Mouse (Mus musculus): ENCODE results near the gene Nrd1. TPM values are rescaled to one million over a fixed set of nuclear protein-coding genes. Genes with fewer than 3 reads are reported as not detected.

The Nrd1 gene
- polyA plus RNA-seq (2014; fragmentation: Nextera tagmentation; extraction: Ambion mirVana): 41.3 and 45.0 TPM in 2 replicates

DNA sequence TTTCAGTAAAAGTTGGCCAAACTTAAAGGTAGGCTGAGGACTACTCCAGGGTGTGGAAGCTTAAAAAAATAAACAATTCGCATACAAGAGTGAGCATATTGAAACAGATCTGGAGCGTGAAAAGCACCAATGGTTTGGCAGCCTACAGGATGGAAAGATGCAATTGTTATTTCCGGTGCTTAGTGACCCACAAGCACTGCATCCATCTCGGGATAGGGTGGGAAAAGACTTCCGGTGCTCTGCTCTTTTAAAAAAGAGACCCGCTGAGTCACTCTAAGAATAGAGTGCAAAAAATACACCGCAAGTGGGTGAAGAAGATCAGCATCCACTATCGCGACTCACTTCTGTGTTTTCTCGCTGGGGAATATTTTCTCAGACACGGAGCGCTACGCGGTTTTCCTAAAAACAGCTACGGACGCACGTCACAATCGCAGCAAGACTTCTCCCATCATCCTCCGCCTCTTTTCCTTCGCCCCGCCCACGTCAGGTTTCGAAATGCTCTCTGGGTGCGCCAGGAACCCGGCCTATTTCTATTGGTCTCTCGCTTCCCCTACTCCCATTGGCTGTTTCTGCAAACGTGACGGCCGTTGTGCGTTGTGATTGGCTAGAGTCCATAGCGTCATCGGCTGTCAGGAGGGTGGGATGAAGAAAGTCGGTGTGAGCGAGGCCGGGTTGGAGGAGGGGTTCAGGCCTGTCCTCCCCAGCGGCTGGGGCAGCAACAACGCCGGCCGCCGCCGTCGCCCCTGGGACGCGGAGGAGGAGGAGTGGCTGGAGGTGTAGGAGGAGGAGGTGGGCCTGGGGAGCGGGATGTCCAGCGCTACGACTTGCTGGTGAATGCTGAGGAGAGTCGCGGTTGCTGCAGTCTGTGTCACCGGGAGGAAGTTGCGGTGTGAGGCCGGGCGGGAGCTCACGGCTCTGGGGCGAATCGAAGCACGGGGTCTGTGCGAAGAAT is at the start of gene Nrd1:
Gene Nrd1, plus strand, starts transcription at position 657 of the 952 bp plus-strand sequence.
- H3K4me1 ChIP-seq (replicated peaks; ENCODE audit: control insufficient read depth, insufficient read depth, low read length): peaks cover 12% of the 10 kb centered on the region
- H3K27ac ChIP-seq (ENCODE audit: low read depth, low read length): peak within 1 kb of the TSS; percentile 90
- H3K9me3 ChIP-seq (ENCODE audit: control insufficient read depth, low read length): no peaks in the 10 kb centered on the region
- H3K4me2 ChIP-seq: peak within 1 kb of the TSS; percentile 84
- H3K36me3 ChIP-seq (ENCODE audit: control insufficient read depth, insufficient read depth, low read length): no peaks in the 10 kb centered on the region; the same call in 1 of the 2 replicates
- DNase-seq (ENCODE audit: low spot score): peak; percentile 97
- H3K4me3 ChIP-seq (ENCODE audit: low read depth, low read length): peak within 1 kb of the TSS; percentile 93
- no peaks in the 10 kb centered on the region for H3K27me3 ChIP-seq (replicated peaks; ENCODE audit: control insufficient read depth, insufficient read depth, low read length)
- under 1% methylated on average over 58 of the region's 58 CpGs for WGBS
- ATAC-seq (replicated peaks; ENCODE audit: low FRiP score): peak; percentile 99
- H3K9ac ChIP-seq (ENCODE audit: low read depth, low read length): peak within 1 kb of the TSS; percentile 87

DNA sequence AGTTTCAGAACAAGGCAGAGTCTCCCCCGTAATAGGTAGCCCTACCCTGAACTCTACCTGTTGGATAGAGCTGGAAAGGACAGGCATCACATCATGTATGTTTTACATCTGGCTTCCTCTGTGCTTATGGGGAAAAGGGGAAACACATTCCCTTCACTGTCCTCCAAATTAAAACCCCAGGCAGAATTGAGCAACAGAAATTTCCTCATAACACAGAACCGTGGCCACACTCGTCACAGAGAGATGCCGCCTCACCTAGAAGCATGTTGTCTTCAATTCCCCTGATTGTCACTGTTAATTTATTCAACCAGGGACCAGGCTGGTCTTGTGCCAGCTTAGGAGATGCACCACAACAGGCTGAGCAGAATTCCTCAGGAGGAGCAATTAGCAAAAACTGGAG is 48.8 kb upstream of the Nrd1 start:
- no peak overlapping the region for H3K27ac ChIP-seq (ENCODE audit: low read depth, low read length)
- no peak overlapping the region for H3K9ac ChIP-seq (ENCODE audit: low read depth, low read length)
- H3K4me2 ChIP-seq: no peak overlapping the region
- ATAC-seq (replicated peaks; ENCODE audit: low FRiP score): no peak
- no peaks in the 10 kb centered on the region for H3K36me3 ChIP-seq (ENCODE audit: control insufficient read depth, insufficient read depth, low read length)
- no peaks in the 10 kb centered on the region for H3K9me3 ChIP-seq (ENCODE audit: control insufficient read depth, low read length)
- 77% methylated on average over 4 of the region's 4 CpGs for WGBS
- H3K4me3 ChIP-seq (ENCODE audit: low read depth, low read length): no peak overlapping the region
- DNase-seq (ENCODE audit: low spot score): no peak
- H3K4me1 ChIP-seq (replicated peaks; ENCODE audit: control insufficient read depth, insufficient read depth, low read length): no peaks in the 10 kb centered on the region
- no peaks in the 10 kb centered on the region for H3K27me3 ChIP-seq (replicated peaks; ENCODE audit: control insufficient read depth, insufficient read depth, low read length)

DNA sequence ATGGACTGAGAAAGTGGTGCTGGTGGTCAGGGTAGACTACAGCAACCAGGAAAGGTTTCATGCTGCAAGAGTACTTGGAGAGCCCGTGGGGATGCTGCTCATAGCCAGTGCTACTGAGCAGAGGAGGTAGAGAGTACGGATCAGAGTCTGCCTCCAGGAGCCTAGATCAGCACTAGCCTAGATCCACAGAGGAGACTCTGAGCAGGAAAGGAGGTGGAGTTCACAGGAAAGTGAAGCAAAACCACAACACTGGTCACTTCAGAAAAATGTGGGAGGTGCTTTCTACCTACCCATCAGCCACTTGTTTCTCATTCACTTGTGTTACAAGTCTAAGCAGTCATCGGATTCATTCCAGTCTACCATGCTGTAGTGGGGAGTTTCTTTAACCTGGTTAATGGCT is 40.8 kb upstream of the Nrd1 start:
- DNase-seq (ENCODE audit: low spot score) (no peak), ATAC-seq (replicated peaks; ENCODE audit: low FRiP score) (no peak; the same call in 1 of the 2 replicates)
- Histone ChIP-seq H3K36me3 (ENCODE audit: control insufficient read depth, insufficient read depth, low read length) (no peaks in the 10 kb centered on the region), H3K9ac (ENCODE audit: low read depth, low read length) (no peak overlapping the region), H3K27ac (ENCODE audit: low read depth, low read length) (peak overlapping the region; percentile 60; the same call in 1 of the 2 replicates), H3K4me2 (no peak overlapping the region), H3K27me3 (replicated peaks; ENCODE audit: control insufficient read depth, insufficient read depth, low read length) (no peaks in the 10 kb centered on the region), H3K4me3 (ENCODE audit: low read depth, low read length) (no peak overlapping the region), H3K9me3 (ENCODE audit: control insufficient read depth, low read length) (no peaks in the 10 kb centered on the region), H3K4me1 (replicated peaks; ENCODE audit: control insufficient read depth, insufficient read depth, low read length) (peaks cover 4% of the 10 kb centered on the region; the same call in 1 of the 2 replicates)
- WGBS: 74% methylated on average over 3 of the region's 3 CpGs

DNA sequence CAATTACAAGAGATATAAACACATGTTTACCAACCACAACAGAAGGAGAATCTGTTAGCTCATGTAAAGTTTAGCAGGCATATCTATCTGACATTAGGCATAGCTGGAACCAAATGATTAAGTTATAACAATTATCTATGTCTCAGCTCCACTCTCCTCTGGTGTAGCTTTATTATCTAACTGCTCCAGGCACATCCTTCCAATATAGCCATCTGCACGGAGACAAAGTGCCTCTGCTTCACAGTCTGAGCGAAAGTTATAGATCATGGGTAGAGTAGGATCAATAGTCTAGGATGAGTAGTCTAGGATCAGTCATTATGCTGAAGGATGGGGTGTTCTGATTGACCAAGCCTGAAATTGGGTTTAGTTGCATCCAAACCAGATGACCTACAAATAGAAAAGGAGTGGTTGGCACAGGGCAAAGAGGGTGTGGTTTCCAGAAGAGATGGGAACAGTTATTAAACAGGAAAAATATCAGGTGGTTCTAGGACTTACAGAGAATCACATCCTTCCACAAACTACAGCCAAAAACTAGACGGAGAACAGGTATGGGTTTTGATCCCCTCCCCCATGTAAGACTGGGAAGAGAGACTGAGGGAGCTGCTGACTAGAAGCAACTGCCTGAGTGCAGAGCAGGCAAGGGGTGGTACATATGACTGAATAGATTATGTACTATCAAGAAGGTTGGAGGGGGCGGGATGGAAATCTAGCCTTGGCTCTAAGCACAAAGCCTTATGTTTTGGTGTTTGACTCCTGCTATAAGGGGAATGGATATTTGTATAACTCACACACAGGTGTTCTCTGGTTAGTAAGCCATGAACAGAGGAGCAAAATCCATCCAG is 39.6 kb upstream of the Nrd1 start:
- peak; percentile 97 for ATAC-seq (replicated peaks; ENCODE audit: low FRiP score)
- Histone ChIP-seq H3K27ac (ENCODE audit: low read depth, low read length) (peak overlapping the region; percentile 65; the same call in 1 of the 2 replicates), H3K4me3 (ENCODE audit: low read depth, low read length) (no peak overlapping the region; the same call in 1 of the 2 replicates), H3K4me1 (replicated peaks; ENCODE audit: control insufficient read depth, insufficient read depth, low read length) (peaks cover 4% of the 10 kb centered on the region; the same call in 1 of the 2 replicates), H3K9me3 (ENCODE audit: control insufficient read depth, low read length) (no peaks in the 10 kb centered on the region), H3K27me3 (replicated peaks; ENCODE audit: control insufficient read depth, insufficient read depth, low read length) (no peaks in the 10 kb centered on the region), H3K9ac (ENCODE audit: low read depth, low read length) (no peak overlapping the region), H3K36me3 (ENCODE audit: control insufficient read depth, insufficient read depth, low read length) (no peaks in the 10 kb centered on the region), H3K4me2 (peak overlapping the region; percentile 48)
- no peak for DNase-seq (ENCODE audit: low spot score)
- WGBS: 59% methylated on average over 4 of the region's 4 CpGs

DNA sequence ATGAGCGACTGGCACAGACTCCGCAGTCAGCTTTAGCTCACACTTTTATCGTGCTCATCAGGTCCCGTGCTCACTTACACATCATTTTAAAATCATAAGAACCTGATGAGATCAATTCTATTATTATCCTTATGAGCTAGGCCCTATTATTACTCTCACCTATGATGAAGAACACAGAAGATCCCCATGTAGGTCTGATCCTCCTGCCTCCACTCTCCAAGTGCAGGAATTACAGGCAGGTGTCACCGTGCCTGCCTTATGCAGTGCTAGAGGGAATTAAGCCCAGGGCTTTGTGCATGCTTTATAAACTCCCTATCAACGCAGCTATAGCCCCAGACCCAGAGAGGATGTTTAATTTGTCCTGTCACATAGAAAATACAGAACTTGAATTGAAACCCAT is 37.4 kb upstream of the Nrd1 start:
- Histone ChIP-seq H3K27ac (ENCODE audit: low read depth, low read length) (no peak overlapping the region), H3K4me3 (ENCODE audit: low read depth, low read length) (no peak overlapping the region), H3K4me1 (replicated peaks; ENCODE audit: control insufficient read depth, insufficient read depth, low read length) (peaks cover 4% of the 10 kb centered on the region; the same call in 1 of the 2 replicates), H3K9ac (ENCODE audit: low read depth, low read length) (no peak overlapping the region), H3K9me3 (ENCODE audit: control insufficient read depth, low read length) (no peaks in the 10 kb centered on the region), H3K36me3 (ENCODE audit: control insufficient read depth, insufficient read depth, low read length) (no peaks in the 10 kb centered on the region), H3K4me2 (no peak overlapping the region), H3K27me3 (replicated peaks; ENCODE audit: control insufficient read depth, insufficient read depth, low read length) (no peaks in the 10 kb centered on the region)
- WGBS: 89% methylated on average over 6 of the region's 6 CpGs
- ATAC-seq (replicated peaks; ENCODE audit: low FRiP score) (no peak), DNase-seq (ENCODE audit: low spot score) (no peak)

DNA sequence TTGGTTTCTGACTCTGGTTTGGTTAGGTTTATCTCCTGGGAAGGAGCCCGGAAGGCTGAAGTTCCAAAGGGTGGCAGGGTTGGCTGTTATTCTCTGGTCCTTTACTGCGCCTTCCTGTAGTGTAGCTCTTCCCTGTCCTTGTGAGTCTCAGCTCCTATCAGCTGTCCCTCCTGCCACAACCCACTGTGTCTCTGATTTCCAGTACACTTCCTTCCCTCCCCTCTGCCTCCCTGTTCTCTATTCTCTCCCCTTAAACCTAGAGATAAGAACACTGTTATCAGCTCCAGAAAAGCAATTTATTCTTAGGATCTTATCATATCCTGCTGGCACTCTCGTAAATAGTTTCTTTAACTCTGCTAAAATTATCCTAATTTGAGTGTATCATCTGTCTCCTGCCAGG is 30.9 kb upstream of the Nrd1 start:
- DNase-seq (ENCODE audit: low spot score): no peak
- no peak overlapping the region for H3K27ac ChIP-seq (ENCODE audit: low read depth, low read length)
- no peaks in the 10 kb centered on the region for H3K27me3 ChIP-seq (replicated peaks; ENCODE audit: control insufficient read depth, insufficient read depth, low read length)
- peaks cover 3% of the 10 kb centered on the region; the same call in 1 of the 2 replicates for H3K4me1 ChIP-seq (replicated peaks; ENCODE audit: control insufficient read depth, insufficient read depth, low read length)
- no peak overlapping the region for H3K4me3 ChIP-seq (ENCODE audit: low read depth, low read length)
- no peak overlapping the region for H3K4me2 ChIP-seq
- 34% methylated on average over 3 of the region's 3 CpGs for WGBS
- H3K36me3 ChIP-seq (ENCODE audit: control insufficient read depth, insufficient read depth, low read length): no peaks in the 10 kb centered on the region
- ATAC-seq (replicated peaks; ENCODE audit: low FRiP score): peak; percentile 36; the same call in 1 of the 2 replicates
- H3K9me3 ChIP-seq (ENCODE audit: control insufficient read depth, low read length): no peaks in the 10 kb centered on the region
- no peak overlapping the region for H3K9ac ChIP-seq (ENCODE audit: low read depth, low read length)

DNA sequence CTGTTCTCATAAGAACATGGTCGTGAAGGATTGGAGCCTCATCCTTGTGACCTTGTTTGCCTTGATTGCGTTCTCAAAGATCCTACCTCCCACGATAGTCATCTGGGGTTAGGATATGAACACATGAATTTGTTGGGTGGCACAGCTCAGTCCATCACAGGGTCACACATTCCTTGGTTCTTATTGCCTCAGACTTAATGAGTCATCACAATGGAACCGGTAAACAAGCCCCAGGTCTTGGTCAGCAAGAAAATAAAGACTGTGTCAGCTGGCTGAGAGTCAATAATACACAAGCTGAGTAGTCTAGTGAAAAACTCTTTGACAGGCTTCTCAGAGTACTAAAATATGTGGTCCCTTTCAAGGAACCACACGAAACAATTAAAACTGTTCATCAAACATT is 29.4 kb upstream of the Nrd1 start:
- Histone ChIP-seq H3K4me2 (no peak overlapping the region), H3K27ac (ENCODE audit: low read depth, low read length) (no peak overlapping the region), H3K9ac (ENCODE audit: low read depth, low read length) (no peak overlapping the region), H3K4me3 (ENCODE audit: low read depth, low read length) (no peak overlapping the region), H3K36me3 (ENCODE audit: control insufficient read depth, insufficient read depth, low read length) (no peaks in the 10 kb centered on the region), H3K27me3 (replicated peaks; ENCODE audit: control insufficient read depth, insufficient read depth, low read length) (no peaks in the 10 kb centered on the region), H3K4me1 (replicated peaks; ENCODE audit: control insufficient read depth, insufficient read depth, low read length) (peaks cover 3% of the 10 kb centered on the region; the same call in 1 of the 2 replicates), H3K9me3 (ENCODE audit: control insufficient read depth, low read length) (no peaks in the 10 kb centered on the region)
- DNase-seq (ENCODE audit: low spot score): no peak
- no peak for ATAC-seq (replicated peaks; ENCODE audit: low FRiP score)
- 76% methylated on average over 5 of the region's 5 CpGs for WGBS

DNA sequence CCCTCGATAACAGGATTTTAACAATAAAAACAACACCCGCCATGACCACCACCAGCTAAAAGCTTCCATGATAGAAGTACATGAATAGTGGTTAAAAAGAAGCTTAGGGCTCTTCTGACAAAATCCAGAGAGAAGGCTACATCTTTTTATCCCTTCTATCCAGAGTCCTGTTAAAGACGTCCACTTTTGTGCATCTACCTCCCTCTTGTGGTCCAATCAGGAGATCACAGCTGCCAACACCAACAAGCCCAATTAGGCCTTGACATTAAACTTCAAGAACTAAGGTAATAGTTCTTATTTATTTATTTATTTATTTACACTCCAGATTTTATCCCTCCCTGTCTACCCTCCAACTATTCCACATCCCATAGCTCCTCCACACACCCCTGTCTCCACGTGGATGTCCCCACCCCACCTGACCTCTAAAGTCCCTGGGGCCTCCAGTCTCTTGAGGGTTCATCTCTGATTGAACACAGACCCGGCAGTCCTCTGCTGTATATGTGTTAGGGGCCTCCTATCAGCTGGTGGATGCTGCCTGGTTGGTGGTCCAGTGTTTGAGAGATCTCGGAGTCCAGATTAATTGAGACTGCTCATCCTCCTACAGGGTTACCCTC is 23.9 kb upstream of the Nrd1 start:
- H3K27me3 ChIP-seq (replicated peaks; ENCODE audit: control insufficient read depth, insufficient read depth, low read length): no peaks in the 10 kb centered on the region
- H3K9ac ChIP-seq (ENCODE audit: low read depth, low read length): no peak overlapping the region
- no peaks in the 10 kb centered on the region for H3K4me1 ChIP-seq (replicated peaks; ENCODE audit: control insufficient read depth, insufficient read depth, low read length)
- 0 out of 2 replicates have a peak, but pooled peaks have one; percentile 51 for ATAC-seq (replicated peaks; ENCODE audit: low FRiP score)
- no peaks in the 10 kb centered on the region for H3K36me3 ChIP-seq (ENCODE audit: control insufficient read depth, insufficient read depth, low read length)
- 46% methylated on average over 6 of the region's 6 CpGs for WGBS
- no peak overlapping the region for H3K4me3 ChIP-seq (ENCODE audit: low read depth, low read length)
- H3K27ac ChIP-seq (ENCODE audit: low read depth, low read length): no peak overlapping the region
- H3K9me3 ChIP-seq (ENCODE audit: control insufficient read depth, low read length): no peaks in the 10 kb centered on the region
- H3K4me2 ChIP-seq: no peak overlapping the region
- no peak for DNase-seq (ENCODE audit: low spot score)

Measured in liver, embryonic 11.5 days (tissue).